Mouse (Mus musculus) right cerebral cortex, postnatal 4 days (tissue): ENCODE results near the gene Furin.
A peak's percentile ranks its signal among the peaks of the same experiment; 100 is the strongest.
"Not testable (repeated sequence)": the region's sequence is repeated elsewhere in the genome, so short reads cannot be mapped to it uniquely, and the experiment has no call there.

ENCODE experiments used
- DNase-seq: peaks from one replicate; pipeline ENCODE4 v3.0.0-alpha.2; 2022

Furin gene

GRCm38 (mm10) chr7:80400571-80400970, 4.7 kb downstream of the Furin start:
- no peak for DNase-seq

GRCm38 (mm10) chr7:80400099-80400498, 5.1 kb downstream of the Furin start:
- DNase-seq, result no peak

GRCm38 (mm10) chr7:80398654-80399444, 6.4 kb downstream of the Furin start:
- no peak for DNase-seq

GRCm38 (mm10) chr7:80397986-80398385, 7.2 kb downstream of the Furin start:
- no peak for DNase-seq

DNA sequence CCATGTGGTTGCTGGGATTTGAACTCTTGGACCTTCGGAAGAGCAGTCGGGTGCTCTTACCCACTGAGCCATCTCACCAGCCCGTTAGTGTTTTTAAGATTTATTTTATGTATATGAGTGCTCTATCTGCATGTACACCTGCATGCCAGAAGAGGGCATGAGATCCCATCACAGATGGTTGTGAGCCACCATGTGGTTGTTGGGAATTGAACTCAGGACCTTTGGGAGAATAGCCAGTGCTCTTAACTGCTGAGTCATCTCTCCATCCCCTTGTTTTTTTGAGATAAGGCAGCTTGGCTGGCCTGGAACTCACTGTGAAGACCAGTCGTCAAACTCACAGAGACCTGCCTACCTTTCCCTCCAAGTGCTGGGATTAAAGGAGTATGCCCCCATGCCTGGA, 8.8 kb downstream of the Furin start:
- not testable (repeated sequence) for DNase-seq

DNA sequence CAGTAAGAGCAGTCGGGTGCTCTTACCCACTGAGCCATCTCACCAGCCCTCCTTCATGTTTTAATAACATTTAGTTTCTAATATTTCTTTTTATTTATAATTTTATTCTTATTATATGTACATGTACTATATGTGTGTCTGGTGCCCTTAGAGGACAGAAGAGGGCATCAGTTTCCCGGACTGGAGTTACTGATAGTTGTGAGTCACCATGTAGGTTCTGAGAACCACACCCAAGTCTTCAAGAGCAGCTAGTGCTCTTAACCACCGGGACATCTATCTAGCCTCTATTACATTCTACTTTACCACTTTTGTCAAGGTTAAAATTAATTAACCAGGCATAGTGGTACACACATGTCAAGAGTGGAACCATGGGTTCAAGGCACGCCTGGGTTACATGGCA, 10.6 kb downstream of the Furin start:
- no peak for DNase-seq

GRCm38 (mm10) chr7:80392119-80392518, 13.1 kb downstream of the Furin start:
- DNase-seq, result no peak

GRCm38 (mm10) chr7:80387633-80388543, 17.3 kb downstream of the Furin start, which contains the start of gene Fes:
TSS of gene Fes (minus strand) at chr7:80387946.
- DNase-seq, result no peak

DNA sequence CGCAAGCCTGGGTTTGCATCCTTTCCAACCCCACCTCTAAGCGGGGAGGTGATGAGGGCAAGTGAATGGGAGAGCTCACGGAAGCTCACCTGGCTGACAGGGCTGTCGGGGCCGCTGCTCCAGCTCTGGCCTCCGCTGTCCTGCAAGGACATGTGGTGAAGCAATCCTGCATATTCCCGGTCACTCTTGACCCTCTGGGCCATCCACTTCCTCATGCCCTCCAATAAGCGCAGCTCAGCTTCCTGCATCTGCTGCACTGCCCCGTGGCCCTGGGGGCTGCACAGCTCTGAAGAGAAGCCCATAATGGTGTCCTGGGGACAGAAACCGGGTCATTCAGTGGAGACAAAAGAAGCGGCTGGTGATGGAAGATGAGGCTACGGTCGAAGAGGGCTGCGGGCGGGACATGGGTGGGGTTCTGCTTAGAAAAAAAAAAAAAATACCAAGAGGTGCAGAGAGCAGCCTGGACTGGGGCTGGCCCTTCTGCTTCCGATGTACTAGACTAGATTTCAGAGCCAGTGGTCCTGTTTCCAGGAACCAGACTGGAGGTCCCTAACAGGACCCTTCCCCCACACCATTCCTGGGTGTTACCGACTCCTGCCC, 18.1 kb downstream of the Furin start:
- DNase-seq, result no peak

DNA sequence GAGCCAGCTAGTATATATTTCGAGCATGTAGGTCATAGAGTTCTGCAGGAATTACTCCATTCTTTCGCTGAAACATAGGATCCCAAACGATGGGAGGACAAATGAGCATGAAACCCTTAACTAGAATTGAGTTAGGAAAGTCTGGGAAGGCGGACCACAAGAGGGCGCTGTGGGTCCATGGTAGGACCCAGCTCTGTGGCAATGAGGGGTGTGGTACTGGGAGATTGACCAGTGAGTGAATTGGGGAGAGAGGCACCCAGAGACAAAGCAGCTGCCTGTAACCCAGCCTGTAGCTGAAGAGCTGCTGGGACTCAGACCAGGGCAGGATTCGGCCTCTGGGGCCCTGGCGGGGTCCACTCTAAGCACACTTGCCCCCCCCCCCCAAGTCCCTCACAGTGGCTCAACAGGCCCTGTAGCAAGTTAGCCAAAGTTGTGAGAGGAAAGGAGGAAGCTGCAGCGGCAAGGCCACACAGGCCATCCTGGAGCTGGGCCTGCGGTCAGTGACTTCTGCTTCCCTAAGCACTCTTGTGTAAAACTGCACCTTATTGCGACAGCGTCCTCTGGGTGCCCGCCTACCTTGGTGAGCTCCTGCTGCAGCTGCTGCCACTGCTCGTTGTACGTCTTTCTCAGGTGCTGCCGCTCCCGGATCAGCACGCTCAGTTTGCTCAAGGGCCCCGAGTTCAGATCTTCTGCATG, 18.9 kb downstream of the Furin start:
- peak; percentile 99 for DNase-seq

- no peak for DNase-seq
Observed at GRCm38 (mm10) chr7:80382919-80383318, 22.3 kb downstream of the Furin start.

DNA sequence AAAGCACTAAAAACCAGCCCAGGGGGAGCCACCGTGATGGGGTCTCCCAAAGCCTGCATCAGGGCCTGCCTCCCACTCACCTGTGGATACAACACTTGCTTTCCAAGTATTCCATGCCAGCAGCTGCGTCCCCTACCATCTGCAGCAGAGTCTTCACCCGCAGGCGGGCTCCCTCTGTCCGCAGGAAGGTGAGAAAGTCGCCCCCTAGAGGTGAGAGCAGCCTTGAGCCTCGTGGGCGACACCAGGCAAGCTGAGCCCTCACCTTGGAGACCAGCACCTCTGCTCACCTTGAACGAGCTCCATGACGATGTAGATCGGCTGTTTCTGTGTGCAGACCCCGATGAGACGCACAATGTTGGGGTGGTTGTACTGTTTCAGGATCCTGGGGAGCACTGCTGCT, 25.7 kb downstream of the Furin start:
- no peak for DNase-seq

DNA sequence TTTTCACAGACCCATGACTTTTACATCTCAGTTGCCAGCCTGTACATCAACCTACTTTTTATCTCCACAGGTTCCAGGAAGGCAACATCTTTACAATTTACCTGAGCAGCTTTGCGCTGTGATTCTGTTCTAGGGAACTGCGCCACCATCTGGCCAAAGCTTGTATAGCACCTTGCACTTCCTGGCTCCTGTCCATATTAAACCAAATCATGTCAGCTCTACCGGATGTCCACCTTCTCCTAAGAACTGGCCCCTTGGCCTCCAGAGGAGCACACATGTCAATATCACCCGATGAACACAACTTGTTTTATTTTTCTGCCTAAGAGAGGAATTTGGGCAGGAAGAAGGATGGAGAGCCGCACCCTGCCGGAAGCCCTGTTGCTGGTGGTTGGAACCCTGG, 27.8 kb downstream of the Furin start:
- DNase-seq, result peak; percentile 70

DNA sequence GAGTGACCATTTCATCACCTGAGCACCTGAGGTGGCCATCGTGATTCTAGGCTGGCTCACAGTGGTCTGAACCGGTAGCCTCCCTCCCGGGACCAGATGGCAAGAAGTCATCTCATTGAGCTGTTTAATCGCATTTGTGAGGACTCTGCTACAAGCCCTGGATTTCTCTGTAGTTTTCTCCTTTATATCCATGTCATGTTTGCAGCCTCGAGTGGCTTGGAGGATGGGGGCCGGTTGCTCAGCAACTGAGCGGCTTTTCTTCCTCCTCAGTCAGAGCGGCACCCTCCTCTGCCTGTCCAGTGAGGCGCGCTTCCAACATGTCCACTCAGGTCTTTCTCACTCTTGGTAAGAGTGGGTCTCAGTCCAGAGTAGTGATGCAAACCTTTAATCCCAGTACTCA, 29.0 kb downstream of the Furin start:
- DNase-seq, result no peak

- DNase-seq, result no peak
Observed at GRCm38 (mm10) chr7:80375376-80376039, 29.7 kb downstream of the Furin start.

- DNase-seq, result no peak
Observed at GRCm38 (mm10) chr7:80374733-80375132, 30.5 kb downstream of the Furin start.

- no peak for DNase-seq
Observed at GRCm38 (mm10) chr7:80374280-80374679, 31.0 kb downstream of the Furin start.

GRCm38 (mm10) chr7:80373850-80374249, 31.4 kb downstream of the Furin start:
- DNase-seq, result no peak

DNA sequence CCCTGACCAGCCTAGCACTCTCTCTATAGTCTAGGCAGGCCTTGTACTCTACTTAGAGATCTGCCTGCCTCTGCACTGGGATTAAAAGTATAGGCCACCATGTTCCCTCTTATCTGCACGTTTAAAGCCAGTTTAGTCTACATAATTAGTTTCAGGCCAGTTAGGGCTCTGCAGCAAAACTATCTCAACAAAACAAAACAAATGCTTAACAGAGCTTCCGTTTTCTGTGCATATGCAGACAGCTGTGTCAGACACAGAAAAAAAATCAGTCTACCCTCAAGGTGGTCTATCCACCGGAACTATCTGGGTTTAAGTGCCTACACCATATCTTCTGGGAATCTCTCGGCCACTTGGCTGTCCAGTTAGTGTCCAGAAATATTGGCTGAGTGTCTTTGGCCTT, 31.9 kb downstream of the Furin start:
- DNase-seq, result no peak

DNA sequence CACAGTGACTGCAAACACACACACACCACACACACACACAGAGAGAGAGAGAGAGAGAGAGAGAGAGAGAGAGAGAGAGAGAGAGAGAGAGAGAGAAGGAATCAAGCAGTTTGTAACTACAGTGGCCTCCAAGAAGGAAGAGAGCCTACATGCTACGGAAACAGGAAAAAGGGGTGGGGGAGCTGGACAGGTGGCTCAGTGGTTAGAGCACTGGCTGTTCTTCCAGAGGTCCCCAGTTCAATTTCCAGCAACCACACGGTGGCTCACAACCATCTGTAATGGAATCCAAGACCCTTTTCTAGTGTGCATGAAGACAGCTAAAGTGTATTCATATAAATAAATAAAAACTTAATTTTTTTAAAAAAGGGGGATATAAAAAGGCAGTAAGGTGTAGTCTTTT, 32.6 kb downstream of the Furin start:
- DNase-seq, result no peak

DNA sequence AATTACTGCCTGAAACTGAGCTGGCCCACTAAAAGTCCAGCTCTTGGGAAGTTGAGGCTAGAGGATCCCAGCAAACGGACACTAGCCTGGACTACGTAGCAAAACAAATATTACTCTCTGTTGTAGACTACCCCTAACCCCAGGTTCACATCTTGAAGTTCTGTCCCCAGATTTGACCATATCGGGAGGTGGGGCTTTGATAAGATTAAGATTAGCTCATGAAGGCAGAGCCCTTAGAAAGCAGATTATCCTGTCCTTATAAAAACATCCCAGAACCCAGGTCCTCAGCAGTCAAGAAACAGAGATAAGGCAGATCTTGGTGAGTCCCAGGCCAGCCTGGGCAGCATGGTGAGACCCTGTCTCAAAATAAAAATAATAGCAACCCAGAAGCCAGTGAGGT, 33.1 kb downstream of the Furin start:
- no peak for DNase-seq

DNA sequence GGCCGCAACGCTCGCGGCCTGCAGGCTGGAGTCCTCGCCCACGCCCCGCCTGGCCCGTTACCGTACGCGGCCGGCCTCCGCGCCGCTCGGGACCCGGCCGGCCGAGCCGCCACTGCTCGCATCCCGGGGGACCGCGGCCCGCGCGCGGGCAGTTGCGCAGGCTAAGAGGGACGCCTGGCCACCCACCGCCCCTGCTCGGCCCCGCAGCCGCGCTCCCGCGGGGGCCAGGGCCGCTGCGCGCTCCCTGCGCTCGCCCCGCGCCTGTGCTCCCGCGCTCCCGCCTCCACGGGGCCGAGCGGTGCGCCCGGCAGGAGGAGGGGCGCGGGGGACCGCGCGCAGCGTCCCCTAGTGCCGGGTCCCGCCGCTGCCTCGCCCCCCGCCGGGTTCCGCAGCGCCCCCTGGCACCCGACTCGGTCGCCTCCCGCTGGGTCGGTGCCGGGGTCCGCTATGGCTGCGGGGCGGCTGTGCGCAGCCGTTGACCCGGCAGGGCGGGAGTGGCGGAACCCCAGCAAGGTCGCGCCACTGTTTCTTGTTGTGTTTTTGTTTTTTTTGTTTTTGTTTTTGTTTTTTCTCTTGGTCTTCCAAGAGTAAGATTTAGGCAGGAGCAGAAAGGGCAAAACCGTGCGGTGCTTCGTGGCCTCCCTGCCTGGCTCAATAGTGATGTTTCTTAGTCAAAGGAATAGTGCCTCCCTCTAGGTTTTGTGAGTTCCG, 34.0 kb downstream of the Furin start, which contains the start of gene Man2a2:
Gene Man2a2, minus strand, starts transcription at position 335 of the 711 bp plus-strand sequence.
- DNase-seq, result peak; percentile 85
